Mouse (Mus musculus) lung, postnatal 0 days (tissue): Measurements from ENCODE around the gene Trim62.

Source experiments
- CTCF ChIP-seq: IDR thresholded peaks from 2 replicates; pipeline ENCODE4 v1.5.1; 2016; ENCODE audit warnings: antibody characterized with exemption, mild to moderate bottlenecking
- EP300 ChIP-seq: IDR thresholded peaks from 2 replicates; pipeline ENCODE4 v1.6.1; 2016; ENCODE audit warnings: antibody characterized with exemption, mild to moderate bottlenecking, control low read depth

DNA sequence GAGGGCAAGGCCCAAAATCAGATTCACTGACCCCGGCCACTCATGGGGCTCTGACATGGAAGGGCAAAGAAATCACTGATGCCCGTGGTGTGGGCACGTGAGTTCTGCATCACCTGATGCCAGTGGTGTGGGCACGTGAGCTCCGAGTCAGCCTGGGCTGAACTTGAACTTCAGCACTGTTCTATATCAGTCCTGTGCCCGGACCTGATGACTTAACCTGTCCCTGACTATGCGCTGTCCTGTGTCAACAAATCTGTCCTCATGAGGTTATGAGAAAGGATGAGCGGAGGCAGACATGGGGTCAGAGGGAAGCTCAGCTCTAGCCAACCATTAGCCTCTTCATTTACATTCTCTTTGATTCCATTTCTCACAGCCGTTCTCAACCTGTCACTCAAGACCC, 63.4 kb downstream of the Trim62 start:
- TF ChIP-seq CTCF = no peak
- no peak for TF ChIP-seq EP300
